Mouse (Mus musculus) forebrain, embryonic 16.5 days (tissue): ENCODE results near the gene Hist1h4n. TPM values are rescaled to one million over a fixed set of nuclear protein-coding genes. Genes with fewer than 3 reads are reported as not detected.
"Not testable (repeated sequence)": the region's sequence is repeated elsewhere in the genome, so short reads cannot be mapped to it uniquely, and the experiment has no call there.

ENCODE experiments used
- ATAC-seq: fragments of 200-750 bp; cut with Nextera tagmentation; 2 replicates; pipeline ENCODE4 v1.8.0; 2017; ENCODE audit warnings: mild to moderate bottlenecking, moderate library complexity
- H3K27ac ChIP-seq: fragments of 300-500 bp; sonication (generic); 2 replicates; pipeline ENCODE4 v1.5.1; 2014; ENCODE audit warnings: low read length, control low read depth
- H3K27me3 ChIP-seq: fragments of 300-500 bp; sonication (generic); replicated peaks from 2 replicates; pipeline ENCODE4 v1.6.1; 2014; ENCODE audit warnings: low read length; ENCODE audit not compliant: control insufficient read depth, insufficient read depth
- H3K36me3 ChIP-seq: fragments of 300-500 bp; sonication (generic); 2 replicates; pipeline ENCODE4 v1.6.1; 2014; ENCODE audit not compliant: control insufficient read depth, insufficient read depth
- H3K4me1 ChIP-seq: fragments of 300-500 bp; sonication (generic); replicated peaks from 2 replicates; pipeline ENCODE4 v1.6.1; 2014; ENCODE audit warnings: low read length; ENCODE audit not compliant: control insufficient read depth, insufficient read depth
- H3K4me2 ChIP-seq: fragments of 300-500 bp; sonication (generic); 2 replicates; pipeline ENCODE4 v1.6.1; 2014; ENCODE audit warnings: mild to moderate bottlenecking, low read length, control low read depth
- H3K4me3 ChIP-seq: fragments of 300-500 bp; sonication (generic); replicated peaks from 2 replicates; pipeline ENCODE4 v1.5.1; 2014; ENCODE audit warnings: mild to moderate bottlenecking, low read length, control low read depth
- H3K9ac ChIP-seq: fragments of 300-500 bp; sonication (generic); replicated peaks from 2 replicates; pipeline ENCODE4 v1.6.1; 2014; ENCODE audit warnings: low read depth, low read length, control low read depth
- H3K9me3 ChIP-seq: fragments of 300-500 bp; sonication (generic); 2 replicates; pipeline ENCODE4 v1.6.1; 2016; ENCODE audit warnings: low read length; ENCODE audit not compliant: control insufficient read depth
- WGBS: fragments of 180-500 bp; shearing (Covaris S2); extraction: QIAGEN DNeasy Blood & Tissue Kit; methylation state at CpG from one replicate; pipeline ENCODE4 v1.1.7; 2014; 5-methylcytosine and 5-hydroxymethylcytosine counted together
- polyA plus RNA-seq: library from polyadenylated mRNA; unstranded; fragments of >200 nt; fragmentation: Nextera tagmentation; extraction: Ambion mirVana; gene quantifications from 2 replicates; pipeline ENCODE4 v1.2.1, GENCODE M21; 2015

Hist1h4n gene
- polyA plus RNA-seq, 1 experiment from 2014 or later = 6.4 TPM

GRCm38 (mm10) chr13:21846356-21846755 lies 14.4 kb upstream of the Hist1h4n start:
- not testable (repeated sequence) for ATAC-seq, H3K9me3 ChIP-seq, H3K27me3 ChIP-seq, H3K4me1 ChIP-seq, H3K27ac ChIP-seq, H3K9ac ChIP-seq, H3K4me3 ChIP-seq, H3K4me2 ChIP-seq, H3K36me3 ChIP-seq

- not testable (repeated sequence) for H3K36me3 ChIP-seq, H3K4me2 ChIP-seq, H3K27me3 ChIP-seq, H3K4me1 ChIP-seq, H3K4me3 ChIP-seq, H3K27ac ChIP-seq, H3K9ac ChIP-seq, H3K9me3 ChIP-seq
- no CpG with 5 or more reads among the region's 4 CpGs for WGBS
- peak; percentile 76 for ATAC-seq
These were observed 8.5 kb upstream of the Hist1h4n start for GRCm38 (mm10) chr13:21840508-21840907.

- not testable (repeated sequence) for H3K36me3 ChIP-seq, H3K9me3 ChIP-seq, H3K27ac ChIP-seq, H3K4me3 ChIP-seq, H3K4me2 ChIP-seq, H3K9ac ChIP-seq, H3K27me3 ChIP-seq, H3K4me1 ChIP-seq
- no CpG with 5 or more reads among the region's 24 CpGs for WGBS
- ATAC-seq = peak; percentile 96
These were observed 1.5 kb upstream of the Hist1h4n start, which contains the start of the genes Hist1h2ap and Hist1h2br for GRCm38 (mm10) chr13:21833461-21833860. Hist1h2ap (minus strand) TSS chr13:21833507. Hist1h2br (plus strand) TSS chr13:21833743.

GRCm38 (mm10) chr13:21830344-21830743 lies 1.7 kb downstream of the Hist1h4n start:
- Histone ChIP-seq H3K36me3 (no peaks in the 10 kb centered on the region), H3K4me3 (no peak overlapping the region), H3K4me1 (no peaks in the 10 kb centered on the region), H3K27me3 (no peaks in the 10 kb centered on the region), H3K9ac (no peak overlapping the region), H3K27ac (no peak overlapping the region), H3K4me2 (no peak overlapping the region), H3K9me3 (no peaks in the 10 kb centered on the region)
- ATAC-seq = no peak
- WGBS = 94% methylated on average over 10 of the region's 10 CpGs

GRCm38 (mm10) chr13:21828511-21828910 lies 3.5 kb downstream of the Hist1h4n start:
- no peaks in the 10 kb centered on the region for H3K36me3 ChIP-seq
- H3K4me3 ChIP-seq = no peak overlapping the region
- no peaks in the 10 kb centered on the region for H3K9me3 ChIP-seq
- H3K4me1 ChIP-seq = no peaks in the 10 kb centered on the region
- ATAC-seq = no peak
- WGBS = 85% methylated on average over 3 of the region's 3 CpGs
- no peak overlapping the region for H3K4me2 ChIP-seq
- H3K9ac ChIP-seq = no peak overlapping the region
- no peak overlapping the region for H3K27ac ChIP-seq
- no peaks in the 10 kb centered on the region for H3K27me3 ChIP-seq

GRCm38 (mm10) chr13:21820082-21820890 lies 11.7 kb downstream of the Hist1h4n start:
- H3K36me3 ChIP-seq, H3K4me3 ChIP-seq, H3K9me3 ChIP-seq, H3K4me2 ChIP-seq, ATAC-seq, H3K9ac ChIP-seq, H3K27ac ChIP-seq, H3K4me1 ChIP-seq, H3K27me3 ChIP-seq: not testable (repeated sequence)
- WGBS = 54% methylated on average over 7 of the region's 16 CpGs

- WGBS = under 1% methylated on average over 11 of the region's 14 CpGs
- peak overlapping the region; percentile 21 for H3K4me3 ChIP-seq
- H3K27me3 ChIP-seq, H3K9me3 ChIP-seq, H3K36me3 ChIP-seq, H3K4me1 ChIP-seq, H3K27ac ChIP-seq, H3K9ac ChIP-seq: not testable (repeated sequence)
- H3K4me2 ChIP-seq = peak overlapping the region; percentile 41
- ATAC-seq = peak; percentile 24
These were observed 19.9 kb downstream of the Hist1h4n start for GRCm38 (mm10) chr13:21812092-21812491.

GRCm38 (mm10) chr13:21811539-21811938 lies 20.5 kb downstream of the Hist1h4n start, which contains the start of gene Hist1h4m:
Hist1h4m (plus strand) TSS chr13:21811746.
- H3K9ac ChIP-seq, H3K27ac ChIP-seq, H3K9me3 ChIP-seq, H3K4me1 ChIP-seq, H3K27me3 ChIP-seq, H3K36me3 ChIP-seq: not testable (repeated sequence)
- Histone ChIP-seq H3K4me3 (peak within 1 kb of the TSS; percentile 21), H3K4me2 (peak within 1 kb of the TSS; percentile 41)
- no CpG with 5 or more reads among the region's 24 CpGs for WGBS
- ATAC-seq = peak; percentile 60

GRCm38 (mm10) chr13:21811074-21811473 lies 20.9 kb downstream of the Hist1h4n start:
- H3K4me1 ChIP-seq, H3K9me3 ChIP-seq, H3K4me3 ChIP-seq, H3K4me2 ChIP-seq, H3K27ac ChIP-seq, H3K36me3 ChIP-seq, H3K9ac ChIP-seq, H3K27me3 ChIP-seq: not testable (repeated sequence)
- ATAC-seq = peak; percentile 9; the same call in 1 of the 2 replicates
- WGBS = no CpG with 5 or more reads among the region's 8 CpGs
